Mouse (Mus musculus) MEL (cell line): ENCODE measurements around the gene Smad9.

Experiments
- CTCF ChIP-seq, 3 experiments: IDR thresholded peaks in 2 of 3; conservative IDR thresholded peaks in 1 of 3; 2 replicates each; pipeline ENCODE4 v1.5.1; 2011 to 2012; ENCODE audit warnings: low read length in 3 of 3, low read depth in 2 of 3, mild to moderate bottlenecking in 2 of 3, improper control_type of control experiment in 1 of 3, inconsistent platforms in 1 of 3, mixed read lengths in 1 of 3, moderate library complexity in 1 of 3; ENCODE audit not compliant: control insufficient read depth in 1 of 3, insufficient read depth in 1 of 3, poor library complexity in 1 of 3, severe bottlenecking in 1 of 3
- E2F4 ChIP-seq: IDR thresholded peaks from 2 replicates; pipeline ENCODE4 v1.6.1; 2011; ENCODE audit warnings: low read depth, low read length, improper control_type of control experiment, borderline replicate concordance
- ELF1 ChIP-seq: IDR thresholded peaks from 2 replicates; pipeline ENCODE4 v1.6.1; 2014; ENCODE audit warnings: low read depth, mild to moderate bottlenecking, inconsistent platforms, low read length, improper control_type of control experiment, moderate library complexity
- GATA1 ChIP-seq: IDR thresholded peaks from 2 replicates; pipeline ENCODE4 v1.6.1; 2011; ENCODE audit warnings: low read depth, low read length, improper control_type of control experiment
- HCFC1 ChIP-seq: IDR thresholded peaks from 2 replicates; pipeline ENCODE4 v1.6.1; 2012; ENCODE audit warnings: low read depth, mild to moderate bottlenecking, inconsistent platforms, low read length, improper control_type of control experiment, moderate library complexity
- JUND ChIP-seq: IDR thresholded peaks from 2 replicates; pipeline ENCODE4 v1.6.1; 2011; ENCODE audit warnings: low read depth, mild to moderate bottlenecking, improper control_type of control experiment, low read length
- POLR2A ChIP-seq, 2 experiments: IDR thresholded peaks; 2 replicates each; pipeline ENCODE4 v1.6.1; 2011 to 2012; ENCODE audit warnings: low read length in 2 of 2, mild to moderate bottlenecking in 2 of 2, control low read depth in 1 of 2, improper control_type of control experiment in 1 of 2, low read depth in 1 of 2, moderate library complexity in 1 of 2; ENCODE audit not compliant: control insufficient read depth in 1 of 2, insufficient read depth in 1 of 2, poor library complexity in 1 of 2
- SMC3 ChIP-seq: IDR thresholded peaks from 2 replicates; pipeline ENCODE4 v1.6.1; 2011; ENCODE audit warnings: low read depth, low read length, improper control_type of control experiment
- TBP ChIP-seq: IDR thresholded peaks from 2 replicates; pipeline ENCODE4 v1.8.0; 2011; ENCODE audit warnings: low read depth, low read length, improper control_type of control experiment
- USF2 ChIP-seq, 2 experiments: IDR thresholded peaks; 2 replicates each; pipeline ENCODE4 v1.6.1; 2011 to 2012; ENCODE audit warnings: improper control_type of control experiment in 2 of 2, low read length in 2 of 2, borderline replicate concordance in 1 of 2, inconsistent platforms in 1 of 2, low read depth in 1 of 2, mild to moderate bottlenecking in 1 of 2; ENCODE audit not compliant: insufficient read depth in 1 of 2

GRCm38 (mm10) chr3:54815292-54815691 lies 59.9 kb downstream of the Smad9 start:
- TF ChIP-seq E2F4: no peak
- TF ChIP-seq JUND: no peak
- TF ChIP-seq TBP: no peak
- TF ChIP-seq GATA1: no peak
- no peak for TF ChIP-seq POLR2A (IDR thresholded peaks at IDR 0.05; ENCODE audit: control insufficient read depth in 1 of 2, insufficient read depth in 1 of 2, low read depth in 1 of 2, low read length in 2 of 2, poor library complexity in 1 of 2)
- TF ChIP-seq CTCF (IDR thresholded peaks at IDR 0.05 in 2 of 3, conservative IDR thresholded peaks at IDR 0.05 in 1 of 3; ENCODE audit: control insufficient read depth in 1 of 3, insufficient read depth in 1 of 3, low read depth in 2 of 3, low read length in 3 of 3, poor library complexity in 1 of 3, severe bottlenecking in 1 of 3): peak; percentile 49 to 68 (median 51)
- no peak for TF ChIP-seq USF2 (IDR thresholded peaks at IDR 0.05; ENCODE audit: borderline replicate concordance in 1 of 2, insufficient read depth in 1 of 2, low read depth in 1 of 2, low read length in 2 of 2)
- peak; percentile 65 for TF ChIP-seq SMC3
- no peak for TF ChIP-seq ELF1
- no peak for TF ChIP-seq HCFC1
